Mouse (Mus musculus): ENCODE results near the gene Map1lc3b. TPM values are rescaled to one million over a fixed set of nuclear protein-coding genes. Genes with fewer than 3 reads are reported as not detected.
"Not testable (repeated sequence)": the region's sequence is repeated elsewhere in the genome, so short reads cannot be mapped to it uniquely, and the experiment has no call there.

Map1lc3b gene
- polyA plus RNA-seq, 1 experiment = 128 TPM

DNA sequence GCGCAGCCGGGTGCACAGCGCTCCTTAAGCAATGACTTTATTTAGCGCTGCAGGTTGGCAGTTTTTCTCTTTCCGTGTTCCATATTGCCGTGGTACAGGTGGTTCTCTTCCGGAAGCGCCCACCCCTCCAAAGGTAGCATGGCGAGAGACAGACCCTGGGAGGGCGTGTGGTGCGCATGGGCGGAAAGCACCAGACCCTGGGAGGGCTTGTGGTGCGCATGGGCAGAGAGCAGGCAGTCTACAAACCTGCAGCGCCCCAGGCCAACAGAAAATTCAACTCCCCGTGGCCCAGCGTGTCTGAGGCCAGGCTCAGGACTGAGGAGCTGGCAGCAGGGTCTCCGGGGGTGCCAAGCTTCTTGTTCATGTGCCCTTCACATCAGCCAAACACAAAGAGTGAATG is 19.4 kb upstream of the Map1lc3b start:
- no peak for DNase-seq (ENCODE audit: extremely low spot score in 1 of 2, low spot score in 1 of 2)

DNA sequence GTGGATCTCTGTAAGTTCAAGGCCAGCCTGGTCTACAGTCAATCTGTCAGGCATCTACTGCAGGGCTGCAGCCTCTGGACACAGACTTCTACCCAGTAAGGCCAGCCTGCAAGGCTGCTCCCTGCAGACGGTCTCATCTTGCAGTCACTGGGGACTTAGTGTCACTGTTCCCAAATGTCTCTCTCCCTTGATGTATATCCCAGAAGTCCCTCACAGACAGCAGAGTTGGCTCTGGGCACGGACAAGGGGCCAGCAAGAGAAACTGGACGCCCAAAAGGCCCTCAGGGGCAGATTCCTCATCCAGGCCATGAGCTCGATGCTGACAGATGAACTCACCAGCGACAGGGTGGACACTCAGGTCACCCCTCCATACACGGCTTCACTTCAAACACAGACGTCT is 18.0 kb upstream of the Map1lc3b start:
- DNase-seq (ENCODE audit: extremely low spot score in 1 of 2, low spot score in 1 of 2) = no peak

DNA sequence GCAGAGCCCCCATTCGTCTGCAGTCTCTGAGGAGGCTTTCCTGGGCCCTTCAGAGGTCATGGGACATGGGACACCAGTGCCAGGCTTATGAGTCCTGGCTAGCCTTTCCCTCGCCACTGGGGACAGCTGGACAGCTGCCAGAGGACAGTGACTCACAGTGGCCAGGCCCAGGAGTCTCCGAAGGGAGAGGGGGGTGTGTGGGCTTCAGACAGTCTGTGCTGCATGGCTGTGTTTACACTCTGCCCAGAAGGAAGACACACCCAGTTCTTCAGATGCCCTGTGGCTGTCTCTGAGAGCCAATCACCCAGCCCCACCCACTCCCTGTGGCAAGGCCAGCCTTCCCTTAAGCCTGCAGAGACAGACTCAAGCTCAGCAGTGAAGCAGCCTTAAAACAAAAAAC is 16.9 kb upstream of the Map1lc3b start:
- no peak for DNase-seq (ENCODE audit: extremely low spot score in 1 of 2, low spot score in 1 of 2)

GRCm38 (mm10) chr8:121575661-121576060 is 14.5 kb upstream of the Map1lc3b start:
- DNase-seq (ENCODE audit: extremely low spot score in 1 of 2, low spot score in 1 of 2) = no peak

GRCm38 (mm10) chr8:121577751-121578675 is 12.1 kb upstream of the Map1lc3b start:
- no peak for DNase-seq (ENCODE audit: extremely low spot score in 1 of 2, low spot score in 1 of 2)

- DNase-seq (ENCODE audit: extremely low spot score in 1 of 2, low spot score in 1 of 2) = peak; percentile 93 to 98
These were observed 11.3 kb upstream of the Map1lc3b start, which contains the start of gene Fbxo31 for GRCm38 (mm10) chr8:121578676-121579451. TSS of gene Fbxo31 (minus strand) at chr8:121578806.

- DNase-seq (ENCODE audit: extremely low spot score in 1 of 2, low spot score in 1 of 2) = no peak
These were observed 9.7 kb upstream of the Map1lc3b start for GRCm38 (mm10) chr8:121580465-121580864.

DNA sequence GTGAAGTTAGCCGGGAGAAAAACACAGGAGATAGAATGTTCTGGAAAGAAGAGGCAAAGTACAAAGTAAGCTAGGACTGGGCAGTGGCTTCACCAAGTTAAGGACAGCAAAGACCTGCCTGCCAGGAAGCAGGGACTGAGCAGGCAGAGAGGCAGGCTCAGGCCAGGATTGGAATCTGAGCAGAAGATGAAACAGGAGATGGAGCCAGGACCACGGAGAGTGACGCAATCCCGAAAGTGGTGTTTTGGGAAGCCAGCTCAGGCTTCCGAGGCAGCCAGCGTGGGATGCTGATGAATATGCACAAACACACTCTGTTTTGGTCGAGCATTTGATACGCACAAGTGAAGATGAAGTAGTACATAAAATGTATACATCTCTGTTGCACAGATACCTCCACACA is 6.5 kb upstream of the Map1lc3b start:
- DNase-seq (ENCODE audit: extremely low spot score in 1 of 2, low spot score in 1 of 2) = peak in 1 of 2 experiments; percentile 57

DNA sequence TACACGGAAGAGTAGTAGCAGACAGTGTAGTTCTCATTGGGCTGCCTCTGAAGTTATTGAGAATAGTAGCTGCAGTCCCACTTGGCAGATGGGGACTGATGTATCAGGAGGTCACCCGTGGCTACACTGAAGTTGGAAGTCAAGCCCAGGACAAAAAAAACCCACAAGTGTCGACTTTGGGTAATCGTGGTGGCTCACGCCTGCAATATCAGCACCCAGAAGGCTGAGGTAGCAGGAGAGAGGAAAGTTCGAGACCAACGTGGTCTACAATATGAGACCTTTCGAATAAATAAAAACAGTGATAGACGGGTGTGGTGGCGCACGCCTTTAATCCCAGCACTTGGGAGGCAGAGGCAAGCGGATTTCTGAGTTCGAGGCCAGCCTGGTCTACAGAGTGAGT is 5.4 kb upstream of the Map1lc3b start:
- DNase-seq (ENCODE audit: extremely low spot score in 1 of 2, low spot score in 1 of 2) = no peak

DNA sequence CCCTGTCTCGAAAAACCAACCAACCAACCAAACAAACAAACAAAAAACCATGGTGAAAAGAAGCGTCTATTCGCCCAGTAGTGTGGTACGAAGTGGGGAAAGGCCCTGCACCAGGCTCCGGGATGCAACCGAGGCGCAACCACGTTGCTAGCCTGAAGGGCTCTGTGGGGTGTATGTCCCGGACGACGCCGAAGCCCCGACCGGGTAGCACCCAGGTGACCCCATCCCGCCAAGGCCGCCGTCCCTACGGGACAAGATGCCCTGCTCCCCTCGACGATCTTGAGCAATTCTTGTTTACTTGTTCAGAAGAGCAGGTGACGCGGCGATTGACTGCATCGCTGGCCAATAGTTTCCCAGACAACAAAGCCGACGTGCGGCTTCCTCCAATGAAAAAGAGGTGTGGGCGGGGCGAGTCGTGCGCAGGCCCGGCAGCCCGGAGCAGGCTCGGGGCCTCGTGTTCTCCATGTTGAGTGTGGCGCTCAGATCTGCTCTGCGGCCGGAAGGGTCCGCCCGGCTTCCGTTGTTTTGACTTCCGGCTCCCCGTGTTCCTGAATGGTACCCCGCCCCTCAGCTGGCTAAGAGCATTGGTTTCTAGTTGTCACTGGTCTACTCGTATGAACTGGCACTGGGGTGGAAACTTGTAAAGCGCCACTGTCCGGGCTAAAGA is 4.9 kb upstream of the Map1lc3b start:
- peak; percentile 99 to 100 for DNase-seq (ENCODE audit: extremely low spot score in 1 of 2, low spot score in 1 of 2)

- no peak for DNase-seq (ENCODE audit: extremely low spot score in 1 of 2, low spot score in 1 of 2)
These were observed 1.4 kb upstream of the Map1lc3b start for GRCm38 (mm10) chr8:121588750-121589149.

- DNase-seq (ENCODE audit: extremely low spot score in 1 of 2, low spot score in 1 of 2) = no peak
These were observed 895 bp upstream of the Map1lc3b start for GRCm38 (mm10) chr8:121589205-121589726.

DNA sequence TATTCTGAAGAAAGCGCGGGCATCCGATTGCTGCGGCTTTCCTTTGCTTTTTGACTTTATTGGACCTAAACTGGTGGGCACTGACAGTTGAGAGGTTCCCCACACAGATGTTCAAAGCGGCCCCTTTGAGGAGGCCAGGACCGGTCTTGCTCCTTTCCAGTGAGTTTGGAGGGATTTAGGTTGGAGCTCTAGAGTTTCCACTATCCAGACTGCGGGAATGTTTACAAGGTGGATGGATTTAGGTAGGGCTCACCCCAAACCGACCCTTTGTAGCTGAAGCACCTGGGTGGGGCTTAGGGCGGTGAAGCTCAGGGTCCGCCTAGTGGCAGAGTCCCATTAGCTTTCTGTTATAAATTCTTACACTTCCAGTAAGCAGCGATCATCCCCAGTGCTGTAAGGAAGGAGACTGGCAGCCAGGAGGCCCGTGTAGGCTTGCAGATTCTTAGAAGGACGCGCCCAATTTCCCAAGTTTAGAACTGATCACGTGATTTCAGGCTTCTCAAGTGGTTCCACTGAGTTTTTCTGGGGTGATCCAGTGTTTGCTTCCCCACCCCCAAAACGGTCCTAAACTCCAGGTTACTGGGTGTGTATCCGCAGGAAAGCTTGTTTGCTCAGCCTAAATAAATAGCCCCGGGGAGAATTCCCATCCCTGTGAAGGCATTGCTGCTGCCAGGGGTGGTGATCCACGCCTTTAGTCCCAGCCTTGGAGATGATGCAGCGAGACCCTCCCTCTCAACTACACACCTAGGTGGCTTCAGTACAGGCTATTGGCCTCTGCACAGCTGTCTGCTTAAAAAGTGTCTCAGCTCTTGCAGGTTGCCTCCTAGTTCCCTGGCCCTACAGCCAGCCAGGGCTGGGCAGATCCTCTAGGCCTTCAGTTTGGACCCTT is 1.3 kb downstream of the Map1lc3b start:
- no peak for DNase-seq (ENCODE audit: extremely low spot score in 1 of 2, low spot score in 1 of 2)

DNA sequence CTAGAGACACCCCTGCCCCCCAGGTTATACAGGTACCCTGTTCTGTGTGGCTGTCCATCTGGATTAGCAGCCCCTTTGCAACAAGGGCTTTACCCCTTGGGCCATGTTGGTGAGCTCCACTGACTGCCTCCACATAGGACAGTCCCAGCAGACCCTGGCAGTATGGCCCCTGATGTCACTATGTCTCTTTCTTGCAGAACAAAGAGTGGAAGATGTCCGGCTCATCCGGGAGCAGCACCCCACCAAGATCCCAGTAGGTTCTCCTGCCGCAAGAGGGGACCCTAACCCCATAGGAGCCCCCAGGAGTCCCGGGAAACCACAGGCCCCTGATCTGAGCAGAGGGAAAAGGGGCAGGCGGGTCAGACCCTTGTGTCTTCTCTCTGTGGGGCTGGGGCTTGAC is 3.1 kb downstream of the Map1lc3b start:
- no peak for DNase-seq (ENCODE audit: extremely low spot score in 1 of 2, low spot score in 1 of 2)

- no peak for DNase-seq (ENCODE audit: extremely low spot score in 1 of 2, low spot score in 1 of 2)
These were observed 3.8 kb downstream of the Map1lc3b start for GRCm38 (mm10) chr8:121593983-121594382.

GRCm38 (mm10) chr8:121597492-121597891 is 7.3 kb downstream of the Map1lc3b start:
- DNase-seq (ENCODE audit: extremely low spot score in 1 of 2, low spot score in 1 of 2) = not testable (repeated sequence)

- DNase-seq (ENCODE audit: extremely low spot score in 1 of 2, low spot score in 1 of 2) = no peak
These were observed 8.0 kb downstream of the Map1lc3b start for GRCm38 (mm10) chr8:121598190-121598589.

DNA sequence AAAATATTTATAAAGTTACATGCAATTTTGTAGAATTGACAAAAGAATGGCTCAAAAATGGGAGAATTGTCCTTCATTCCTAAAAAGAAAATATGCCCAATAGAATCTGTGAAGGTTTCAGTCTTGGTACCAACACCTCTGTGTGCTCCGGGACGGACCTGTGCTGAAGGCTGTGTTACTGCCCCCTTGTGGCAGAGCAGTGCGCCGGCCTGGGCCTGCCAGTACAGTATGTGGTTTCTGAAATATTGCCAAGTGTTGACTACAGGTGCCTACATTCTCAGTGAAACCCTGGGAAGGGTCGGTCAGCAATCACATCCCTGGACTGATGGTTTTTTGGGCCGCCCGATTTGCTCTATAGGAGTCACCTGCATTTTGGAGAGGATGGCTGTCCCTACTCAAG is 8.7 kb downstream of the Map1lc3b start:
- DNase-seq (ENCODE audit: extremely low spot score in 1 of 2, low spot score in 1 of 2) = peak in 1 of 2 experiments; percentile 83

DNA sequence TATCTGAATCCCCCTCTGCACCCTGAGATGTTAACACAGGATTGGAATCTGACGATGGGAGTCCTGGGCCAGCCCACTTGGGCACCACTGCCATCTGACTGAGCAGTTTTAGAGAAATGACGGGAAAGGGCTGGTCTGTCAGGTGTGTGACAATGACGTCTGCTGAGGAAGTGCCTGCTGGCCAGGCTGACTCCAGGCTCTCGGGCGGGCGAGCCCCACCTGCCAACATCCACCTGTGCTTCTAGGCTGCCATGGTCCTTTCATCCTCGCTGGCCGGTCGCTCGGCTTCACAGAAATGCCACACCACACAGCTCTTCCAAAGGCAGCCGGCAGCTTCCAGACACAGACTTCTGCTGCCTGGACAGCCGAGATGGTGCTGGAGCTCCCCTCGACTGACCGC is 9.7 kb downstream of the Map1lc3b start:
- DNase-seq (ENCODE audit: extremely low spot score in 1 of 2, low spot score in 1 of 2) = no peak

GRCm38 (mm10) chr8:121602411-121602810 is 12.2 kb downstream of the Map1lc3b start:
- DNase-seq (ENCODE audit: extremely low spot score in 1 of 2, low spot score in 1 of 2) = no peak
